Mouse (Mus musculus) kidney, embryonic 15.5 days (tissue): ENCODE results near the gene Arl6. TPM values are rescaled to one million over a fixed set of nuclear protein-coding genes. Genes with fewer than 3 reads are reported as not detected.

Experiments used
- ATAC-seq: fragments of 200-750 bp; cut with Nextera tagmentation; replicated peaks from 2 replicates; pipeline ENCODE4 v1.8.0; 2017; ENCODE audit warnings: moderate TSS enrichment; ENCODE audit not compliant: low FRiP score
- H3K27ac ChIP-seq: fragments of 300-500 bp; sonication (generic); 2 replicates; pipeline ENCODE4 v1.5.1; 2015; ENCODE audit warnings: mild to moderate bottlenecking, inconsistent platforms
- H3K27me3 ChIP-seq: fragments of 300-500 bp; sonication (generic); 2 replicates; pipeline ENCODE4 v1.6.1; 2015; ENCODE audit warnings: inconsistent platforms
- H3K36me3 ChIP-seq: fragments of 300-500 bp; sonication (generic); 2 replicates; pipeline ENCODE4 v1.6.1; 2015; ENCODE audit warnings: inconsistent platforms
- H3K4me1 ChIP-seq: fragments of 300-500 bp; sonication (generic); 2 replicates; pipeline ENCODE4 v1.6.1; 2015; ENCODE audit warnings: inconsistent platforms
- H3K4me2 ChIP-seq: fragments of 300-500 bp; sonication (generic); 2 replicates; pipeline ENCODE4 v1.6.1; 2015; ENCODE audit warnings: moderate library complexity, mild to moderate bottlenecking, inconsistent platforms
- H3K4me3 ChIP-seq: fragments of 300-500 bp; sonication (generic); replicated peaks from 2 replicates; pipeline ENCODE4 v1.5.1; 2015; ENCODE audit warnings: mild to moderate bottlenecking, inconsistent platforms
- H3K9ac ChIP-seq: fragments of 300-500 bp; sonication (generic); 2 replicates; pipeline ENCODE4 v1.6.1; 2015; ENCODE audit warnings: mild to moderate bottlenecking, inconsistent platforms
- H3K9me3 ChIP-seq: fragments of 300-500 bp; sonication (generic); replicated peaks from 2 replicates; pipeline ENCODE4 v1.6.1; 2016; ENCODE audit warnings: inconsistent platforms
- WGBS: fragments of 180-500 bp; shearing (Covaris S2); methylation state at CpG from one replicate; pipeline ENCODE4 v1.1.7; 2015; ENCODE audit warnings: mixed read lengths; 5-methylcytosine and 5-hydroxymethylcytosine counted together
- polyA plus RNA-seq: library from polyadenylated mRNA; unstranded; fragments of >200 nt; fragmentation: Nextera tagmentation; extraction: Ambion mirVana; gene quantifications from 2 replicates; pipeline ENCODE4 v1.2.1, GENCODE M21; 2015

Gene Arl6
- polyA plus RNA-seq, 1 experiment from 2014 or later: 37.9 TPM

- H3K36me3 ChIP-seq: no peaks in the 10 kb centered on the region
- ATAC-seq: peak; percentile 31
- H3K9ac ChIP-seq: no peak overlapping the region
- H3K9me3 ChIP-seq: 0 out of 2 replicates have a peak, but pooled peaks cover 2% of the 10 kb centered on the region
- H3K27ac ChIP-seq: peak overlapping the region; percentile 39; the same call in 1 of the 2 replicates
- H3K4me1 ChIP-seq: peaks cover 14% of the 10 kb centered on the region
- H3K4me3 ChIP-seq: 0 out of 2 replicates have a peak overlapping the region, but pooled peaks have one; percentile 2
- 24% methylated on average over 15 of the region's 15 CpGs for WGBS
- peak overlapping the region; percentile 49 for H3K4me2 ChIP-seq
- H3K27me3 ChIP-seq: no peaks in the 10 kb centered on the region
Observed at GRCm38 (mm10) chr16:59604078-59604781, 35.0 kb downstream of the Arl6 start.

GRCm38 (mm10) chr16:59600311-59601251 lies 38.6 kb downstream of the Arl6 start, which contains the start of gene Crybg3:
TSS of gene Crybg3 (minus strand) at chr16:59600979.
- Histone ChIP-seq H3K4me2 (peak within 1 kb of the TSS; percentile 74), H3K4me1 (peaks cover 22% of the 10 kb centered on the region), H3K27ac (peak within 1 kb of the TSS; percentile 92), H3K9ac (peak within 1 kb of the TSS; percentile 86), H3K27me3 (no peaks in the 10 kb centered on the region), H3K4me3 (peak within 1 kb of the TSS; percentile 85), H3K36me3 (no peaks in the 10 kb centered on the region), H3K9me3 (0 out of 2 replicates have a peak, but pooled peaks cover 2% of the 10 kb centered on the region)
- WGBS: under 1% methylated on average over 85 of the region's 90 CpGs
- ATAC-seq: peak; percentile 96

- H3K27me3 ChIP-seq: no peaks in the 10 kb centered on the region
- WGBS: 18% methylated on average over 17 of the region's 17 CpGs
- H3K9ac ChIP-seq: peak overlapping the region; percentile 86
- H3K9me3 ChIP-seq: 0 out of 2 replicates have a peak, but pooled peaks cover 2% of the 10 kb centered on the region
- ATAC-seq: no peak
- H3K36me3 ChIP-seq: no peaks in the 10 kb centered on the region
- peak overlapping the region; percentile 74 for H3K4me2 ChIP-seq
- peak overlapping the region; percentile 85 for H3K4me3 ChIP-seq
- H3K4me1 ChIP-seq: peaks cover 26% of the 10 kb centered on the region
- peak overlapping the region; percentile 92 for H3K27ac ChIP-seq
Observed at GRCm38 (mm10) chr16:59599411-59600265, 39.6 kb downstream of the Arl6 start.

- ATAC-seq: no peak
Observed at GRCm38 (mm10) chr16:59598997-59599396, 40.2 kb downstream of the Arl6 start.

GRCm38 (mm10) chr16:59597256-59597655 lies 41.9 kb downstream of the Arl6 start:
- H3K9ac ChIP-seq: no peak overlapping the region
- whole genome bisulfite sequencing: 95% methylated on average over 6 of the region's 6 CpGs
- no peak overlapping the region for H3K4me2 ChIP-seq
- no peaks in the 10 kb centered on the region for H3K27me3 ChIP-seq
- 0 out of 2 replicates have a peak, but pooled peaks cover 2% of the 10 kb centered on the region for H3K9me3 ChIP-seq
- H3K4me1 ChIP-seq: peaks cover 19% of the 10 kb centered on the region
- ATAC-seq: no peak
- no peaks in the 10 kb centered on the region for H3K36me3 ChIP-seq
- no peak overlapping the region for H3K27ac ChIP-seq
- no peak overlapping the region for H3K4me3 ChIP-seq

More at GRCm38 (mm10) chr16:59598997-59599396, 40.2 kb downstream of the Arl6 start:
- Histone ChIP-seq H3K4me2 (peak overlapping the region; percentile 74), H3K4me3 (peak overlapping the region; percentile 85), H3K9ac (no peak overlapping the region), H3K9me3 (0 out of 2 replicates have a peak, but pooled peaks cover 2% of the 10 kb centered on the region), H3K27me3 (no peaks in the 10 kb centered on the region), H3K4me1 (peaks cover 20% of the 10 kb centered on the region), H3K27ac (0 out of 2 replicates have a peak overlapping the region, but pooled peaks have one; percentile 6), H3K36me3 (no peaks in the 10 kb centered on the region)
- WGBS: 30% methylated on average over 4 of the region's 4 CpGs

- H3K27me3 ChIP-seq: no peaks in the 10 kb centered on the region
- WGBS: 57% methylated on average over 3 of the region's 3 CpGs
Observed at GRCm38 (mm10) chr16:59594714-59595113, 44.5 kb downstream of the Arl6 start.

GRCm38 (mm10) chr16:59590790-59591189 lies 48.4 kb downstream of the Arl6 start:
- no peaks in the 10 kb centered on the region for H3K9me3 ChIP-seq
- ATAC-seq: no peak
- no peak overlapping the region for H3K9ac ChIP-seq
- no peaks in the 10 kb centered on the region for H3K27me3 ChIP-seq
- H3K4me2 ChIP-seq: no peak overlapping the region
- H3K27ac ChIP-seq: no peak overlapping the region
- H3K4me1 ChIP-seq: peaks cover 16% of the 10 kb centered on the region
- H3K4me3 ChIP-seq: no peak overlapping the region
- WGBS: 65% methylated on average over 6 of the region's 6 CpGs
- no peaks in the 10 kb centered on the region for H3K36me3 ChIP-seq

More at GRCm38 (mm10) chr16:59594714-59595113, 44.5 kb downstream of the Arl6 start:
- H3K4me3 ChIP-seq: no peak overlapping the region
- H3K4me2 ChIP-seq: no peak overlapping the region
- ATAC-seq: peak; percentile 47; the same call in 1 of the 2 replicates
- no peaks in the 10 kb centered on the region for H3K36me3 ChIP-seq
- no peak overlapping the region for H3K9ac ChIP-seq
- no peak overlapping the region for H3K27ac ChIP-seq
- peaks cover 16% of the 10 kb centered on the region for H3K4me1 ChIP-seq
- no peaks in the 10 kb centered on the region for H3K9me3 ChIP-seq

GRCm38 (mm10) chr16:59588351-59589025 lies 50.7 kb downstream of the Arl6 start:
- Histone ChIP-seq H3K27me3 (no peaks in the 10 kb centered on the region), H3K27ac (no peak overlapping the region), H3K4me2 (no peak overlapping the region), H3K36me3 (no peaks in the 10 kb centered on the region), H3K4me3 (no peak overlapping the region), H3K9me3 (no peaks in the 10 kb centered on the region), H3K4me1 (peaks cover 14% of the 10 kb centered on the region), H3K9ac (no peak overlapping the region)
- ATAC-seq: no peak
- WGBS: 85% methylated on average over 13 of the region's 13 CpGs

GRCm38 (mm10) chr16:59587816-59588215 lies 51.4 kb downstream of the Arl6 start:
- H3K9me3 ChIP-seq: no peaks in the 10 kb centered on the region
- no peak overlapping the region for H3K4me2 ChIP-seq
- no peak for ATAC-seq
- H3K27me3 ChIP-seq: no peaks in the 10 kb centered on the region
- no peak overlapping the region for H3K9ac ChIP-seq
- no peaks in the 10 kb centered on the region for H3K36me3 ChIP-seq
- H3K4me1 ChIP-seq: peaks cover 14% of the 10 kb centered on the region
- WGBS: 74% methylated on average over 10 of the region's 10 CpGs
- H3K27ac ChIP-seq: no peak overlapping the region
- no peak overlapping the region for H3K4me3 ChIP-seq

- Histone ChIP-seq H3K27me3 (no peaks in the 10 kb centered on the region), H3K4me3 (no peak overlapping the region), H3K4me1 (peaks cover 14% of the 10 kb centered on the region), H3K9me3 (no peaks in the 10 kb centered on the region), H3K36me3 (no peaks in the 10 kb centered on the region), H3K27ac (0 out of 2 replicates have a peak overlapping the region, but pooled peaks have one; percentile 13), H3K4me2 (no peak overlapping the region), H3K9ac (no peak overlapping the region)
- ATAC-seq: no peak; the same call in 1 of the 2 replicates
- 89% methylated on average over 8 of the region's 8 CpGs for WGBS
Observed at GRCm38 (mm10) chr16:59586911-59587310, 52.3 kb downstream of the Arl6 start.
